Mouse (Mus musculus) embryo, embryonic 10 days (tissue): Measurements from ENCODE around the gene Mroh2a.

ENCODE experiments used
- DNase-seq: peaks from one replicate; pipeline ENCODE4 v3.0.0-alpha.2; 2015; ENCODE audit warnings: low spot score

Gene Mroh2a

DNA sequence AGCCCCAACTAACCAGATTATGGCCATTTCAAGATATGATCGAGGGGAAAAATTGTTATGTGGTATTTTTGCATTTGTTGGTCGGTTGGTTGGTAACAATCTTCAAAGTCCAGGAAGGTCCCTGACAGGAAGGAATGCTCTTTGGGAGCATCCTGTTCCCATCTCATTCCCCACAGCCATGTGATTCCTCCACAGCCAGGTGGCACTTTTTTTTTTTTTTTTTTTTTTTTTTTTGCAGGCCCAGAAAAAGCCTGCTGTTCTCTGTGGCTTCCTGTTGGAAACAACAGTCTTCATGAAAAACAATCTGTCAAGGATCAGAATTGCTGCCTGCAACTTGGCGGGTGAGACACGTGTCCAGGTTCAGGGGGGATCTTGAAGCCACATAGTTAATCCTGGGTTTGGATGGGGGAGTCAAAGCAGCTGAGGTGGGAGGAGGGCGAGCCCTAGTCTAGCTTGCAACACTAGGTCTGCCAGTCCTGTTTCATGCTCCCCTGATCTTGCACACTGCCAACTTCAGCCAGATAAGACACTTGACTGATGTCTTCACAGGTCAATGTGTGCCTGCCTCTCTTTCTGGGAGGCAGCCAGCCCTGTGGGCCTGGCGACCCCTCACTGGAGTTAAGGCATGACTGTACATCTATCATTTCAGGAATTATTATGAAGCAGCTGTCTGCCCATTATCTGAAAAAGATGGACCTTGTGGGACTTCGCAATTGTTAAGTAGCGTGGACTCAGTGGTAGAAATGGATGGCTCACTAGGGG lies 32.3 kb downstream of the Mroh2a start:
- peak; percentile 61 for DNase-seq

DNA sequence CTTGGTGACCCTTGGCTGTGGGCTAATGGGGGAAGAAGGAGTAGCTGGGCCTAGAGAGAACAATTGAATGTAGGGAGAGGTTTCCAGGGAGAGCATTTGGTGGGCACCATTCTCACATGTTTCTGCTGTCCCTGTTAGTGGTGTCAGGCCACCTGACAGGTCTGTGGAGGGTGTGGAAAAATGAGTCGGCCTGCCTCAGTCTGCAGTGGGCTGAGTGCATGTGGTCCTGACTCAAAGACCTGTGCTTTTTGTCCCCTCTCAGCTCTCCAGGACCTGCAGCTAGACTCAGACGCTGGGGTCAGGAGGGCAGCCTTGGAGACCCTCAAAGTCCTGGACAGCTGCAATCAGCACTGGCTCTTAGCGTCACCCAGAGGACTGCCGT lies 32.8 kb downstream of the Mroh2a start:
- DNase-seq = no peak

DNA sequence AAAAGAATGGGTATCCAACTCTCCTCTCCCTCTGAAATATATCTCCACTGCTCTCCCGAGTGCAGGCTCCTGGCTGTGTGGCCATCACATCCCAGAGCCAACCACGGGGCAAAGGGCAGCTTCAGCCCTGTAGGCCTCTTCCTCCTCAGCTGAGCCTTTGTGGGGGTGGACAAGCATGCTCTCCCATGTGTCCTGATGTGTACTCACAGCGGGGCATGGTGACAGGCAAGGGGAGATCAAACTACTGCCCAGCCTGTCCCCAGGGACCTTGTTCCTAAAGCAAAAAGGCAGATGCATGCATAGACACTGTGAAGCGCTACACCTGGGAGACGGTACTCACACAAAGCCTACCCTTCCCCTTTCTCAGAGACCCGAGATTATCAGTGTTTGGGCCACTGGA lies 33.3 kb downstream of the Mroh2a start:
- no peak for DNase-seq

DNA sequence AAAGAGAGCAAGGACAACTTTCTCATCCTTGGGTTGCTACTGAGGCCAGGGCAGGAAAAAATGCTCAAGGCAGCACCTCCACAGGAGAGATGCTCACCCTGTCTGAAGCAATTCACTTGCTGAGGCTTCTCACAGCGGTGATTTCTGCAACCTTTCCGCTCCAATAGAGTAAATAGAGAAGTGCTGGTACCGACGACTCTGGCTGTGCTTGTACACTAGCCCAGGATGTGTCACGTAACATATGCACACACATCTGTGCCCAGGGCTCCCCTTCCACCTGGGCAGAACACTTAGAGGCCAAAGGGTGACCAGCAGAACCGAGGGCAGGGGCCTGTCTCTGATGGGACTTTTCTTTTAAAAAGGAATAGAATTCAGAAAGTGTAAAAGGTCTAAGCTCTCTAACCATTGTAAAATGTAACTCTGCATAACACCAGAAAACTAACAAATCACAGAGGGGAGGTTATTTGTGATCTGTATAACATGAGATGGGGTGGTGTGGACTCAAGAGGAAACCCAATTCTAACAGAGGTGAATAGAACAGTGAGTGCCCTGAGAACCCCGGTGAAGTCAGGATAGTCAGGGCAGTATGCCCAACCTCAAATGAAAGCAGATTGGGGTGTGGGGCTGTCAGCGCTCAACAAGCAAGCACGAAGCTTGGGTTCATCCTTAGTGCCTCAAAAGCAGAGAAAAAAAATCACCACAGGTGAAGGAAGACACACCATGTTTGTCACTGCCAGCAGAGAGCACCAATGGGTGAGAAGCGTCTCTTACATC lies 34.0 kb downstream of the Mroh2a start:
- no peak for DNase-seq

DNA sequence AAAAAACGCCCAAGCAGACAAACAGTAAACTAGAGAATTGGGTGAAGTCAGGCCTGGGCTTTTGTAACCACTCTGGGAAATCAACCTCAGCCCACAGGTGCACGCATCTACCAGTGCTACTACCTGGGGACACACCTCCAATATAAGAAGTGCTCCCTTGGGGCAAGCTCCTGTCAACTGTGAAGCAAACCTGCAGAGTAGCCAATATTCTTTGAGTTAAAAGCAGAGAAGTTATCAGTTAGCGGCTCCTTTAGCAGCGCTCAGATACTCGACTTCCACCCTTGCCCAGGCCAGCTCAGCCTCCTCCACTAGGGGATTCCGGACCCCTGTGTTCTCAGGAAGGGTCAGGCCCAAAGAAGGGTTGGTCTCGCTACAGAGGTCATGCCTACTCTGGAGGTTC lies 34.9 kb downstream of the Mroh2a start:
- no peak for DNase-seq

DNA sequence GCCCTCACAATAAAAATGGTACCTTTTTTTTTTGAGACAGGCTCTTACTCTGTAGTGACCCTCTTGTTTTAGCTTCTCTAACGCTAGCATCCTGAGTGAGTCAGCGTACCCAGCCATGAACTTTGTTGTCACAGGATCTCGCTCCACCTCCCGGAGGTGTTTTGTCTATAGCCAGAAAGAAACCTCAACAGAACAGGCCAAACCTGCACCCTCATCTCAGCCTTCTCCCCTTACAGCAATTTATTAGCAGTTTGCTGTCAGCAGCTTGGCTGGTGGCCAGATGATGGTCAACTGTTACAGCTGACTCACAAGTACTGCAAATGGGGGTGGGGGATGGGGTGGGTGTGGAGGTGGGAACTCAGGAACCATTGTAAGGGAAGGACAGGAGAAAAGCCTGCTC lies 35.5 kb downstream of the Mroh2a start:
- DNase-seq = no peak

DNA sequence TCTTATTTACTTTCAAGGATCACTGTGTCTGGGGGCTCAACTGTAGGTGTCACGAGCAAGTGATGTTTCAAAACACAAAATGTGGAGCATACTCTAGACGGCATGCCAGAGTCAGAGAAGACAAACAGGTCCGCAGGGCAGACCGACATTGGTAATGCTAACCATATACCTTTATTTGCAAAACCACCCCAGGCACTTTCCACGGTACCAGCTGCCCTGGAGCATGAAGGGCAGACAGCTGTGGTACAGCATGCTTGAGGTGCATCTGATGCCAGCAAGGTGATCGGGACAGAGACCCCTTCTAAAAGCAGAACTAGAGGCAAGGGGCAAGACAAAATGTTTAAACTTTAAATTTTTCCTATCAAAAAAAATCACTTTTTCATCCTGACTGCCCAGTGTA lies 36.2 kb downstream of the Mroh2a start:
- DNase-seq = no peak

DNA sequence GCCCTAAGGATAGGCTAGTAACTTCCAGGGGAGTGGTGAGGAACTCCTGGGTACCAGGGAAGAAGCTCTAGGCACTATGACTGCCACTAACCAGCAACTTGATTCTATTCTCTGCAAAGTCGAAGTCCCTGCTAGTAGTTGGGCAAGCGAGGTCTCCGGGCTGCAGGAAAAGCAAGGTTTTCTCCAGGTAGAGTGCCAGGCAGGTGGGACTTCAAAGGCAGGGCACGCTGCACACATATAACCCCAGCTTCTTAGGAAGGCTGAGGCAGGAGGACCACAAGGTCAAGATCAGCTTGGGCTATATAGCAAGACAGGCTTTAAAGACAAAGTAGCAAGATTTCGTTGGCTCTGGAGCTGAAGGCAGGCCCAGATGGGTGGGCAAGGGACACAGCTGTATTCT lies 37.0 kb downstream of the Mroh2a start:
- DNase-seq = no peak

DNA sequence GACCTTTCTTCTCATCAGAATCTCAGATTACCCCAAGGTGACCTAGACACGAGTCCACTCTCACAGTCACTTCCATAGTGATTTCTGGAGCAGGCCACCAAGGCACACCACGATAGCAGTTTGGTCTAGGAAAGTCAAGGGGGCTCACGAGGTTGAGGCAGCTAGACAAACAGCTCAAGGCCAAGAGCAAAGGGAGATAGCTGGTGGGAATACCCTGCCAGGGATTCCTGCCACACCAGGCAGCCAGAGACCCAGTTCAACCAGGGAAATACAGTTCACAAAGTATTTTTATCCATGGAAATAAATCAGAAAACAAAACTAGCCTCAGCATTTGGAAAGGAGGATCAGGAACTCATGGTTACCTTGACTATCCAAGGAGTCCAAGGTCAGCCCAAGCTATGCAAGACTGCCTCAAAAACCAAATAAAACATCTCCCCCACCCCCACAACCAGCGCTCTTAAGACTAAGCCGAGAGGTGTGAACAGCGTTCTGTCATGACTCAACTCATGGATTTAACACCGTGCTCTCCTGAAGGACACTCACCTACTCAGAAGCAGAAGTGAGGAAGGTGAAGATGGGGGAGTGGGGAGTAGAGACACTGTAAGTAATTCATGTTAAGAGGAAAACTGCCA lies 37.6 kb downstream of the Mroh2a start:
- no peak for DNase-seq

DNA sequence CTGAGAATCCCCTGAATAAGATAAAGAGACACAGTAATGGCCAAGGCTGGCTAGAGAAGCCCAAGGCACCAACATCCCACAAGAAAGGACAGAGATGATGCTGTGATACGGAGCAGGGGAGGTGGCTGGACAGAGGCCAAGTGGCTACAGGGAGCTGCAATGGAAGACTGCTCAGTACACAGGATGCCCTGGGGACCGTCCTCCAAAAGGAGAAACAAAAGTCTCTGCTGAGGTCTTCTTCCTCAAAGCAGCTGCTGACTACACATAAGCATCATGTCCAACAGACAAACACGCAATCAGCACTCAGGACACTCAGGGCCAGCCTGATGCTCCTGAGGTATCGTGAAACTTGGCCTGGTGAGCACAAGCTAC lies 38.1 kb downstream of the Mroh2a start:
- no peak for DNase-seq

DNA sequence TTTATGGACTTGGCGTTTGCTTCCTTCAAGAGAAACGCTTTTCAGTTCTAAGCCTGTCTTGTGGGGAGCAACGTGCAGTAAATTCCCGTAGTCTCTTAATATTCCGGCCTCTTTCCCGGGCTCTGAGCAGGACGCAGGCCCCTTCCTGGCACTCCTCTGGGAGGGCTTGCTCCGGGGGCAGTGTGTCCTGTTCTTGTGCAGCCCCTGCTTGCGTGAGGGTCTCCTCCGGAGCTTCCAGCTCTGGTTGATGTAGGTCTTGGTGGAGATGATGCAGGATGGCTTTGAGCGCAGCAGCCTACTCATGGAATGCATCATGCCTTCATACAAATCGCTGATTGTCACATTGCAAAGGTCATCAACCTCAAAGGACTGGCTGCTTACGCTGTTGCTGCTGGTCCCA lies 39.3 kb downstream of the Mroh2a start:
- no peak for DNase-seq

DNA sequence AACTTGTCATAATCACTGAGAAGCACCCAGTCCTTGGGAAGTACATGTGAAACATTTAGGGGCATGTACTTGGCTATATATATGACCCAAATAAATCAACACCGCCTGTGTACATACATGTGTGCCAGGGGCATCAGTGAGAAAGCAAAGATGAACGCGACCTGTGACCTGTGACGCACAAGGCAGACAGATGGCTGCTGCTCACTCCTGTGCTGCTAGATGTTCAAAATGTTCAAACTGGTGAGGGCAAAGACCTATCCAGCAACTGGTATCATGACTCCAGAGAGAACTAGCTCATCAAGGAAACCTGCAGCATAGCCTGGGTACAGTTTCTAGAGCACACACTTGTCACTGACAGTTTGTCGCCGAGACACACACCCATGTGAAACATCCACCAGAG lies 40.7 kb downstream of the Mroh2a start:
- DNase-seq = no peak

DNA sequence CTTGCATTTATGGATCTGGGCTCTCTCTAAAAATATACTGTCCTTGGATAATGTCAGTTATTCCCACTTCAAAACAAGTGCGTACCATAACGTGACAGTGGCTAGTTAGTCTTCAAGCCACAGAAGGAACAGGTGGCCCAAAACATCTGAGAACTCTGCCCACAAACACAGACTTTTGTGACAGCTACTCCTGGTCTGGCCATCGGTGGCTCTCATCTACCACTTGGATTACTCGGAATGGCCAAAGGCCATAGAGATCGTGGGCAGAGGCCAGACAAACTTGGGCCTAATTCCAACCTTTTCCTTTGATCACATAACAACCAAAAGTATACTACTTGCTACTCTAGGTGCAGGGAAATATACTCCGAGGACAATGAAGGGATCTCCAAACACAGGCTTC lies 41.3 kb downstream of the Mroh2a start:
- DNase-seq = no peak

DNA sequence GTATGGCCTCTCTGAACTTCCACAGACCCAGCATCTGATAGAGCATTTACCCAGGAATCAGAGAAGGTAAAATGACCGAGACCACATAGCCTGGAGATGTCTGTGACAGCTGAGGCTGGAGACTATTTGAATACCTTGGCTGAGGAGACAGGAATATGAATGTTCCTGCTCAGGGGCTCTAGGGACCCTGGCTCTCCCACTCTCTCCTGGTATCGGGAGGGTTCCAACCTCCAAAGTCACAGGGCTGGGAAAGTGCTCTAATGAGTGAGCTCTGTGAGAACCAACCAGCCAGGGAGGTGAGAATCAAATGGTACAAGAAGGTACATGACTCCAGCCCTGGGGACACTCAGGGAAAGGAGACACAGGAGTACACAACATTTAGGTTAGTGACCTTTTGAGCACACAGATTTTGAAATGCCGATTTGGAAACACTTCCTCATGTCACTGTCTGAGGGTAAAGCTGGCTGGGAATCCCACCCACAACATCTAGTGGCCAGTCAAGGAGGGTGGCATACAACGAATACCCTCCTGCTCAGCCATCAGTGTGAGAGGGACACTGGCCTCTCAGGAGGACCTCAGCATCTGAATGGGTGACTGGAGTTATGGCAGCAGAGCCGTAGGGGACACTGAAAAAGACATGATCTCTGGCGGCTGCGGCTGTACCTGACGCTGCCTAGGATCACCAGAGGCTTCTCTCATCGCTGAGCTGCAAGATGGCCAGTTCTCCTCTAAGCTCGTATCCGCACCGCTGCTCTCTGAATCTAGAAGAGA lies 42.9 kb downstream of the Mroh2a start:
- DNase-seq = no peak

DNA sequence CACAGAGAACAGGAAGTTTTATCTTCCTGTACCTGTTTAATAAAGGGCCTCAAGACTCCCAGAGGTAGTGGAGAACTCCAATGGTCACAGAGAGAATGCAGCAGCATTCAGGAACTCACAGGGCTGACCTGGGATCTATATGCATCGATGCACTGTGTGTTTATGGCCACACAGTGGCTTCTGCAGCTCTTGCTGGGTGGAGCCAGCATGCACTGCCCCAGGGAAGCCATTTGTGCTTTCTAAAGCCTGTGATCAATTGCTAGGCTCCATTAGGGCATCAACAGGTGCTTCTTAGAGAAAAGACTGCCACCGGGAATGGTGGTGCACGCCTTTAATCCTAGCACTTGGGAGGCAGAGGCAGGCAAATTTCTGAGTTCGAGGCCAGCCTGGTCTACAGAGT lies 46.1 kb downstream of the Mroh2a start:
- DNase-seq = no peak

DNA sequence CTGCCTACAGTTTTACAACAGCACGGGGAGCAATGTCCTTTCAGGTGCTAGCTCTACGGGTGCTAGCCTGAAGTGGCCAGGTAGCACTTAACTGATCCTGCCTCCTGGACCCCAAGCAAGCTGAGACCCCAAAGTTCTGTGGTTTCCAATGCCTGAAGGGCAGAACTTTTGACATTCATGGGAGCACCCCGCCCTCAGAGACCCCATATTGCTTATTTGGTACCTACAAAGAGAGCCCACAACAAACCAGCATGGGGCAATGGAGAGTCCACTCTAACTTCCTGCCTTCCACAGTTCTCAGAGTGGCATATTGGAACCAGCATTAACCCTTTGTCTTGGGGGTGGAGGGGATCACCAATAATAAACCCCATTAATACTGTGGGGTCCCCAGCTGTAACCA lies 46.5 kb downstream of the Mroh2a start:
- DNase-seq = no peak

DNA sequence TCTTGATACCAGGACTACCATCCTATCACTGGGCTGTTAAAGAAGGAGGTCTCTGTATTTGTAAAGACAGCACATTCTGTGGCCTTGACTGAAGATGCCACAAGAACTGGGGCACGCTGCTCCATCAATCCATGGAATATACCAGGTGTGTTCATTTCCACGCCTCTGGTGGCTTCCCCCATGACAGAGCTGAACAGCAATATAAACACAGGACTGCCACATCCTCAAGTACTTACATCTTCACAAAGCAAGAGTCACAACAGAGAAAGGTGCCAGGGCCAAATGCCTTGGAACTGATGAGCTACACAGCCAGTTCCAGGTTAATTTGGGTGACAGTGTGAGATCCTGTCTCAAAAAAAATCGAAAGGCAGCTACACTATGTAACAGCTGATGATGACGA lies 47.0 kb downstream of the Mroh2a start:
- DNase-seq = no peak

DNA sequence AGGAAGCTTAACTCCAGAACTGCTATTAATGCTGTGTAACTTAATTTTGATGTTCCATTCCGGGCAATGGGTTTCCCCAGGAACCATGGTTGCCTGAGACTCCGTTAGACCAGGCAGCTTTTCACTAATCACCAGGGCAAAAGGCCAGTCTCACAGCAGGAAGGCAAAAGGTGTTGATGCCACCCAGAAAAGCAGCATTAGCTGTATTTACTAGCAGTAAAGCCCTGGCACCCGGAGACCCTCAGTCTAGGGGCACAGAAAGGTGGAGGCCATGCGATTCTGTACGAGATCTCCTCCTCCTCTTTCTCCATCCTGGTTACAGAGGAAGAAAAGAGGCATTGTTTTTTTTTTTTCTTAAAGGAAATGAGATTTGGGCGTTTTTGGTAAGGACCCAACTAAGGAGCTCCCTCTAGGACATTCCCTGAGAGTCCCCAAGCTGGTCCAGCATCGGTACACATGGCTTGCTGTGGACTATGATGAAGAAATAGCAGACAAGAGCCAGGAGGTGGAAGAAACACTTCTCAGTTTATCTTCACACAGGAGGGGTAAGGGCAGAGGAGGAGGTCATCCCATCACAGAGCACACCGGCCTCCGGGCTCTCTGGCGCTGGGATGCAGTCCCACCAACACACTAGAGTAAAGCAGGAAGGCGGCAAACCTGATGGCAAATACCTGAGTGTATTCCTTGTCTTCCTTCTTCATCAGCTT lies 47.7 kb downstream of the Mroh2a start:
- no peak for DNase-seq

DNA sequence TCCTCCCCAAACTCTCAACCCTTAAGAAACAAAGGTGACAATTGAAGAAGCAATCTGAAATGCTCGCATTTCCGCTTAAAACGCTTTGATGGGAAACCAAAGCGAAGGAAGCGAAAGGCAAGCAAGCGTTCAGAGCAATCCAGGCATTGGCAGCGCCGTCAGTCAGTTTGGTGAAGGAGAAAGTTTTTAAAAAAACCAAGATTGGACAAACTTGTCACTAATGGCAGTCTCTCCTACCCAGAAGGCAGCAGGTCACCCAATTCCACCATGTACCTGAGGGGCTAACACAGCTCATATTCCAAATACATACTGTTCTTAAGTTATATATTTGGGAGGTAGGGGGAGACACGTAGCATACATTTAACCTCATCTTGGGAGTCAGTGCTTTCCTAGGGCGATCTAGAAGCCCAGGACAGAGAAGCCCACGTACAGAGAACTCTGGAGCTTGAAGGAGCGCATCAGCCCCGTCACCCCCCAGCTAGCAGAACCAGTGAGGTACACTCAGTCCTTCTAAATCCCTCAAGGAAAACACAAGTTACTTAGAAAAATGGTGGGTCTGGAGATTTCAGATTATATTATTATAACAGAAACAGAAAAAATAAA lies 48.4 kb downstream of the Mroh2a start:
- no peak for DNase-seq

DNA sequence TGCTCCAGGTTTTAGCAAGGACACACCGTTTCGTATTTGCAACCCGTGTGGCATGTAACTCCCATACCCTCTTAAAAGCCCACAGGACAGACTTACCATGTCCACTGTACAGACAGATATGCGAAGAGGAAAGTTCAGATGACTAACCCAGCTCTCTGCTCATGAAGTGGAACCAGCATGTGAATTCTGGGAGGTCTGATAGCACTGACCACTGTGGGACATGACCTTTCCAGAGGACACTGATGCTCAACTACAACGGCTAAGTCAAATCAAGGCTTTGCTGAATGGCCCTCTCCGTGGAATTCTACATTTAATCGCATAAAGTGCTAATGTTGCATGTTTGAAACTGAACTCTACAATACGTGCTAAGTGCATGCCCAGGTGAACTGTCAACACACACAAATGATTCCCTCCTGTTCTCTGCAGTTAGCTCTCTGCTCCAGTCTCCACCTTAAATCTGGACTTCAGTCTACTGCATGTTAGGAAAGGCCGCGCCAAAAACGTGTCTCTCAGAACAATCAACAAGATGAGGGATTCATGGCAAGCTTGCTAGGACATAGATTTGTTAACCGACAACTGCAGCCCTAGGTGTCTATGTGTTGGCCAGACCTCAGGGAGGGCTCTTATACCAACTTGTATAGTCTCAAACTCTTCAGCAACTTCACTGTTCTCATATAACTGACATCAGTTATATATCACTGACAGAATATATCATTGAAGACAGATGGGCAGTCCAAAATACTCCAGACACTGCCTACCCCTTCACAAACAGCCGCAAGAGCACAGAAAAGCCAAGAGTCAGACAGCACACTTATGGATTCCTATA lies 49.1 kb downstream of the Mroh2a start:
- no peak for DNase-seq
